Mouse (Mus musculus) lung, postnatal 0 days (tissue): ENCODE results near the gene Copg1.

ENCODE experiments used
- CTCF ChIP-seq: IDR thresholded peaks from 2 replicates; pipeline ENCODE4 v1.5.1; 2016; ENCODE audit warnings: antibody characterized with exemption, mild to moderate bottlenecking
- EP300 ChIP-seq: IDR thresholded peaks from 2 replicates; pipeline ENCODE4 v1.6.1; 2016; ENCODE audit warnings: antibody characterized with exemption, mild to moderate bottlenecking, control low read depth

GRCm38 (mm10) chr6:87942179-87942578, 54.6 kb downstream of the Copg1 start:
- TF ChIP-seq CTCF (no peak), EP300 (no peak)
